Mouse (Mus musculus) CH12F3 (cell line): ENCODE data around the gene Btg3.

Experiments
- in situ Hi-C: fragments of 300-500 bp; cut with MboI; formaldehyde crosslinking; loops from 2 replicates; pipeline ENCODE4 v1.14.3; 2020; ENCODE audit warnings: low sequenced_read_pairs

The Btg3 gene

GRCm38 (mm10) chr16:78302678-78303050 is 74.3 kb downstream of the Btg3 start:
- in situ Hi-C loops, result no loop called here

DNA sequence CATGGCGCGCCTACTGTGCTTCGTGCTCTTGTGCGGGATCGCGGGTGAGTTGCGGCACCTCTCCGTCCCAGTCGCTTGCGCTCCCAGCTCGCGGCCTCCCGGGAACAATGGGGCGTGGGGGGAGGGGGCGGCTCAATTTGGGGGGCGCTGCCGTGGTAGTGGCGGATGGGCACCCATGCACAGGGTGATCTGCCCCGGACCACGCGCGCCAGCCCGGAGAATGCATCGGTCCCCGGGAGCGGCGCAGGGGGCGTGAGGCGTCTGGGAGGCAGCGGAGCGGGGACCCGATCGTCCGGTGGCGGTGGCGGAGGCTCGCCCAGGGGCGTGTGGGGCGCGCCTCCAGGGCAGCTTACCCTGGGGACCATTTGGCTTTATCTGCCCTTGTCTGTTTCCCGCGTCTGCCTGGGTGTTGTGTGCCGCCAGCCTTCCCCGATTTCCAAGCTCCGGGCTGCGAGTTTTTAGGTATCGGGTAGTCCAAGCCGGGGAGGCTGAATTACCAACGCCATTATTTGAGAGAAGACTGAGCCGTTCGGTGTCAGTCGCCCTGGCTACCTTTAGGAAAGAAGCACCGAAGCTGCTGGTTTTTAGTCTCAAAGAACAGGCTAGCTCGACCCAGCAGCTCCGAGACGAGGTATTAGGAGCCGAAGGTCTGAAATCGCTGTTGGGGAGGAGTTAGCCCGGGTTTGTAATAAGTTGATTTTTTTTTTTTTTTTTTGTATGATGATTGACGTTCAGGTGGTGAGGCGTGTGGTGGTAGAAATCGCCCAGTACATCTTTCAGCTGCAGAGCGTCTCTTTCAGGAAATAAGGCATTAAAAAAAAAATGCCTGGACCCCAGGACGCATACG is 74.9 kb downstream of the Btg3 start:
- in situ Hi-C loops, result no loop called here

DNA sequence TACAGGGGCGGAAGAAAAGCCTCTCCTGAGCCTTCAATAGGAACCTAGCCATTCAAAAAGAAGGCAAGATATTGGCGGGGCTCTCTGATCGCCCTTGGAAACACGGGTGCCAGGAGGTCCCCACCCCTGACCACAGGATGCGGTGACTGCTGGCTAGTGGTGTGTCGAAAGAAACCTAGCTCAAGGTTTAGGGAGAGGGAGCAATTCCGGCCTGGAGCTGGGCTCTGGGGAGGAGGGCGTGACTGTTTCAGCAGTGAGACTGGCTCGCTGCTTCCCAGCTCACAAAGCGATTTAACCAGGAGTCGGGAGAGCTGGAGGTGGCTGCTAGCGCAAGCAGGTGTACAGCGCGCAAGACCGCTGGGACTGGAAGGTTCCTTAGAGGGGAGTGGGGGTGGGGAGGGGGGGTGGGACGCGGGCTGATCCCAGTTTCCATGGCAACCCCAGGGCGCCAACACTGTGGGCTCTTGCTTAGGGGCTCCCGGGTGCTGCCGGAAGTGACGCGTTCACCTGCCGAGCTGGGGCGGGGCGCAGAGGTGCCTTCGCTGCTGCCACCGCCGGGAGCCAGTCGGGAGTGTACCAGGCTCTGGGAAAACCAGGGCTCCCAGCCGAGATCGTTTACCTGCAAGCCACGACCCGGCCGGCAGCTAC is 75.7 kb downstream of the Btg3 start, which contains the start of gene Cxadr:
Gene Cxadr (plus strand): TSS at position 307 of the 648 bp plus-strand sequence.
- in situ Hi-C loops, result no loop called here

GRCm38 (mm10) chr16:78296114-78296513 is 80.9 kb downstream of the Btg3 start:
- in situ Hi-C loops, result no loop called here

GRCm38 (mm10) chr16:78295601-78296000 is 81.4 kb downstream of the Btg3 start:
- in situ Hi-C loops, result no loop called here

DNA sequence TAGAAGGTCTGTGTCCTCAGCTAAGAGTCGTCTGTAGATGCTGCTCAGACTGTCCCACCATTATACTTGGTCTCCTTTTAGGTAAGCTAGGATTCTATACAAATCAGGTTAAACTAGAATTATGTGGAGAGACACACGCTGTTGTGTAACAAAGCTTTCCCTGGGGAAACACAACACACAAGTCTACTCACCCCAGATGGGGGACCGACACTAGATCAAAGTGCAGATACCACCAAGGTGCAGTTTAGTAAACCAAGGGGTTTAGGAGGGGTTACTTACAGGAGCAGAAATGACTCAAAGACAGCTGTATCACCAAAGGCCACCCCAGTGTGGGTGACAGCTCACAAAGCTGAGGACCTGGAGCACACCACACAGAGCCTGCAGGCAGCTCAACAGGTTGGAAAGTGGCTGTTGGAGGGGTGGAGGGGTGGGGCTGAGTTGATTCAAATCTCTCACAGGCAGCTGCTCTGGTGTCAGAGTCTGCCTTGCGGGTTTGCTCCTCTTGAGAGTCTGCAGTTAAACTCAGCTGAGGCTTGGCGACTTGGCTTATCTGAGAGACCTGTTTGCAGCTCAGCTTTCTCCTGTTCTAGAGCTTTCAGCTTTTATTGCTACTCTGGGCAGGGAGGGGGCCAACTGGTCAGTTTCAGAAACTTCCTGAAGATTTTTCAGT is 82.3 kb downstream of the Btg3 start:
- in situ Hi-C loops, result no loop called here

- in situ Hi-C loops, result no loop called here
Observed at GRCm38 (mm10) chr16:78294051-78294450, 82.9 kb downstream of the Btg3 start.

- in situ Hi-C loops, result no loop called here
Observed at GRCm38 (mm10) chr16:78283231-78283630, 93.8 kb downstream of the Btg3 start.
